Mouse (Mus musculus) thymus, adult 2 months (tissue): ENCODE measurements around the gene Cd2ap. TPM values are rescaled to one million over a fixed set of nuclear protein-coding genes. Genes with fewer than 3 reads are reported as not detected.

Source experiments
- DNase-seq: peaks from one replicate; pipeline ENCODE4 v3.0.0; 2021
- H3K27ac ChIP-seq: fragments of 200-500 bp; 2 replicates; pipeline ENCODE4 v1.5.1; 2012; ENCODE audit warnings: low read length, control low read depth; ENCODE audit not compliant: control insufficient read depth, insufficient read depth
- H3K27me3 ChIP-seq: fragments of 200-500 bp; 2 replicates; pipeline ENCODE4 v1.6.1; 2012; ENCODE audit warnings: mild to moderate bottlenecking, low read length, moderate library complexity, mixed read lengths; ENCODE audit not compliant: control insufficient read depth, insufficient read depth
- H3K36me3 ChIP-seq: fragments of 200-500 bp; 2 replicates; pipeline ENCODE4 v1.6.1; 2012; ENCODE audit warnings: mild to moderate bottlenecking, low read length, moderate library complexity; ENCODE audit not compliant: control insufficient read depth, insufficient read depth
- H3K4me1 ChIP-seq: fragments of 200-500 bp; replicated peaks from 2 replicates; pipeline ENCODE4 v1.6.1; 2012; ENCODE audit warnings: low read length; ENCODE audit not compliant: control insufficient read depth, insufficient read depth
- H3K4me3 ChIP-seq: fragments of 200-500 bp; 2 replicates; pipeline ENCODE4 v1.5.1; 2012; ENCODE audit warnings: mild to moderate bottlenecking, low read length, control low read depth, moderate library complexity; ENCODE audit not compliant: control insufficient read depth, insufficient read depth
- CTCF ChIP-seq: fragments of 200-500 bp; IDR thresholded peaks from 2 replicates; pipeline ENCODE4 v1.5.1; 2012; ENCODE audit warnings: mild to moderate bottlenecking, control low read depth, low read length, moderate library complexity, borderline replicate concordance; ENCODE audit not compliant: control insufficient read depth, poor library complexity, insufficient read depth; ENCODE audit errors: extremely low read depth
- POLR2A ChIP-seq: fragments of 200-500 bp; IDR thresholded peaks from 2 replicates; pipeline ENCODE4 v1.6.1; 2012; ENCODE audit warnings: mild to moderate bottlenecking, low read length, control low read depth, moderate library complexity; ENCODE audit not compliant: control insufficient read depth, poor library complexity, insufficient read depth; ENCODE audit errors: extremely low read depth
- WGBS: fragments of 180-500 bp; shearing (Covaris S2); methylation state at CpG from one replicate; pipeline ENCODE4 v1.1.7; 2018; 5-methylcytosine and 5-hydroxymethylcytosine counted together
- polyA plus RNA-seq: library from polyadenylated mRNA; depleted of rRNA; stranded (reverse); fragments of >200 nt; gene quantifications from 2 replicates; pipeline ENCODE4 v1.2.3, GENCODE M21; 2012; rRNA removed

Cd2ap gene
- 11.2 and 14.4 TPM in 2 replicates for polyA plus RNA-seq

DNA sequence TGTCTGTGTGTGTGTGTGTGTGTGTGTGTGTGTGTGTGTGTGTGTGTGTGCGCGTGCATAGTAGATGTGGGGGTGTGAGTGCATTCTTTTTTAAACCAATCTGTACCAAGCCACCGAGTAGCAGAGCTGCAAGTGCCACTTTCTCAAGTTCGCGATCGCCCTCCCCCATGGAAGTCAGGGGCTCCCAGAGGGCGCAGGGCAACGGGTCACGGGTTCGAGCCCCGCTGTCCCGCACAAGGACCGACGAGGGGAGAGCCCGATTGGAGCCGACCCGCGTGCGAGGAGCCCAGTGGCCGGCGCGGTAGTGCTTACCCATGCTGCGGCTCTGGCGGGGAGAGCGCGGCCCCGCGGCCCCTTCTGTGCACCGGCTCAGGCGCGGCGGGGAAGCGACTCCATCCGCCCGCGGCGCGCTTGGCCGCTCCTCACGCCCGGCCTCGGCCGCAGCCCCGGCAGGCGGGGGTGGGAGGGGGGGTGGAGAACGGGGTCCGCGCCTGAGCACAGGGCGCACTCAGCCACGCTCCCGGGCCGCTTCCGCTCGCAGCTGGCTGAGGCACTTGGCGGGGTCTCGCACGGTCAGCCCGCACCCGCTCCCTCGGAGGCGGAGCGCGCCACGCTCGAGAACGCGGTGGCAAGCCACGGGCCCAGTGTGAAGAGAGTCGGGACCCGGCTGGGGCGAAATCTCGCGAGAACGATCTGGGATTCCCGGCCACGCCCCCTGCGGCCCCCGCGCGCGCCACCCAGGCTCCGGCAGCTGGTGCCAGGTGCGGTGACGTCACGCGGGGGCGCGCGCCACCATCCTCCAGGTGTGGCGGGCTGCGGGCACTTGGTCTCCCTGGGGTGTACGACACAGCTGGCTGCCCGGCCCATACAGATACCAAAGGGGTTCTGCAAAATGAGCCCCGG lies at the start of gene Cd2ap:
TSS of gene Cd2ap (minus strand) at position 665 of the 903 bp plus-strand sequence.
- Histone ChIP-seq H3K4me3 (peak within 1 kb of the TSS; percentile 89), H3K27ac (peak within 1 kb of the TSS; percentile 88), H3K4me1 (peaks cover 5% of the 10 kb centered on the region), H3K36me3 (no peaks in the 10 kb centered on the region), H3K27me3 (no peaks in the 10 kb centered on the region)
- peak; percentile 99 for DNase-seq
- TF ChIP-seq POLR2A (peak; percentile 94), CTCF (0 out of 2 replicates have a peak, but pooled peaks have one; percentile 8)
- 1% methylated on average over 94 of the region's 94 CpGs for WGBS

DNA sequence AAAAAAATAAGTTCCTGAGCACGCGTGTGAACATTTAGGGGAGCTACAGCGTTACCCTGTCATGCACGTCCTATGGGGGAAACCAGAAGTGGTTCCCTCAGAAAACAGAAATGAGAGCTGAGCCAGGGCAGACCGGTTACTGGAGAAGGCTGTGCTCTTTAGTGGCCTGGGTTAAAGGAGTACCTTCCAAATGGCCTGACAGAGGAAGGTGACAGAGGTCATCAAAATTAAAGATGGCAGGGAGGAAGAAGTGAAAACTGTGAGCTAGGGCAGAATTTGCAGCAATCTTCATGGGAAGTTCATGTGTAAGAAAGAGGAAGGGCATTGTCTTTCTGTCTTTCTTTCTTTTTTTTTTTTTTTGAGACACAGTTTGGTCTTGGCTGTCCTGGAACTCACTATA lies 48.3 kb upstream of the Cd2ap start:
- Histone ChIP-seq H3K27me3 (no peaks in the 10 kb centered on the region), H3K4me3 (no peak overlapping the region), H3K27ac (no peak overlapping the region), H3K4me1 (no peaks in the 10 kb centered on the region), H3K36me3 (no peaks in the 10 kb centered on the region)
- TF ChIP-seq CTCF (no peak), POLR2A (no peak)
- no peak for DNase-seq
- 89% methylated on average over 5 of the region's 5 CpGs for WGBS

GRCm38 (mm10) chr17:42918810-42919209 lies 42.3 kb upstream of the Cd2ap start:
- DNase-seq: no peak
- H3K4me3 ChIP-seq: no peak overlapping the region
- H3K27ac ChIP-seq: no peak overlapping the region
- 95% methylated on average over 9 of the region's 9 CpGs for WGBS
- H3K27me3 ChIP-seq: no peaks in the 10 kb centered on the region
- TF ChIP-seq POLR2A (no peak), CTCF (no peak)
- no peaks in the 10 kb centered on the region for H3K36me3 ChIP-seq
- no peaks in the 10 kb centered on the region for H3K4me1 ChIP-seq

- no peak for DNase-seq
- Histone ChIP-seq H3K27me3 (no peaks in the 10 kb centered on the region), H3K4me3 (no peak overlapping the region), H3K27ac (no peak overlapping the region), H3K36me3 (no peaks in the 10 kb centered on the region), H3K4me1 (no peaks in the 10 kb centered on the region; the same call in 1 of the 2 replicates)
- 89% methylated on average over 7 of the region's 7 CpGs for WGBS
- no peak for TF ChIP-seq POLR2A
- no peak for TF ChIP-seq CTCF
These were observed 38.3 kb upstream of the Cd2ap start for GRCm38 (mm10) chr17:42914726-42915125.

DNA sequence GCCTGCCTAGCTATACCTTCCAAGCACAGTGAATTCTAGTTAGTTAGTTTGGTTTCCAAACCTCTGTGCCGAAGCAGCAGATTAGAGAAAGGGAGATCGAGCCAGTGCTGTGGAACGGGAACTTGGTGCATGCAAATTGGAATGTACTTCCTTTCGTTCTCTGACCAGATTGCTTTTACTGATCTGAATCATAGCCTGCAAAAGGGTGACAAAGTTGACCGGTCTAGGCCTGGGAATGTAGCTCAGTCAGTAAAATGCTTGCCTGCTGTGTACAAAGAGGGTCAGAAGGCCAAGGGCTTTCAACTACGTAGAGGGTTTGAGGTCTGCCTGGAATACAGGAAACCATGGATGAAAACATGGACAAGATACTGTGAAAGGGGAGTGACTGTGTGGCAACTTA lies 35.7 kb upstream of the Cd2ap start:
- TF ChIP-seq POLR2A (no peak), CTCF (no peak)
- WGBS: 47% methylated on average over 6 of the region's 6 CpGs
- no peak overlapping the region for H3K4me3 ChIP-seq
- no peaks in the 10 kb centered on the region; the same call in 1 of the 2 replicates for H3K4me1 ChIP-seq
- no peak for DNase-seq
- no peak overlapping the region for H3K27ac ChIP-seq
- no peaks in the 10 kb centered on the region for H3K36me3 ChIP-seq
- H3K27me3 ChIP-seq: no peaks in the 10 kb centered on the region

- no peak overlapping the region for H3K4me3 ChIP-seq
- WGBS: 79% methylated on average over 3 of the region's 3 CpGs
- no peak overlapping the region for H3K27ac ChIP-seq
- H3K36me3 ChIP-seq: no peaks in the 10 kb centered on the region
- TF ChIP-seq CTCF (no peak), POLR2A (no peak)
- H3K4me1 ChIP-seq: no peaks in the 10 kb centered on the region; the same call in 1 of the 2 replicates
- no peak for DNase-seq
- H3K27me3 ChIP-seq: no peaks in the 10 kb centered on the region
These were observed 34.0 kb upstream of the Cd2ap start for GRCm38 (mm10) chr17:42910476-42910875.
